Mouse (Mus musculus) midbrain, postnatal 0 days (tissue): ENCODE measurements around the gene Uso1. TPM values are rescaled to one million over a fixed set of nuclear protein-coding genes. Genes with fewer than 3 reads are reported as not detected.

Experiments used
- ATAC-seq: fragments of 200-750 bp; cut with Nextera tagmentation; 2 replicates; pipeline ENCODE4 v1.8.0; 2017; ENCODE audit warnings: moderate number of reproducible peaks, mild to moderate bottlenecking, moderate TSS enrichment, moderate library complexity; ENCODE audit not compliant: low FRiP score
- DNase-seq: peaks from one replicate; pipeline ENCODE4 v3.0.0-alpha.2; 2015; ENCODE audit warnings: low spot score
- H3K27ac ChIP-seq: fragments of 300-500 bp; sonication (generic); 2 replicates; pipeline ENCODE4 v1.5.1; 2014; ENCODE audit warnings: low read depth, mild to moderate bottlenecking, low read length, mixed read lengths
- H3K27me3 ChIP-seq: fragments of 300-500 bp; sonication (generic); 2 replicates; pipeline ENCODE4 v1.6.1; 2014; ENCODE audit warnings: low read length, control low read depth, mixed read lengths; ENCODE audit not compliant: insufficient read depth
- H3K36me3 ChIP-seq: fragments of 300-500 bp; sonication (generic); 2 replicates; pipeline ENCODE4 v1.6.1; 2014; ENCODE audit warnings: low read length, control low read depth, mixed read lengths; ENCODE audit not compliant: insufficient read depth
- H3K4me1 ChIP-seq: fragments of 300-500 bp; sonication (generic); 2 replicates; pipeline ENCODE4 v1.6.1; 2014; ENCODE audit warnings: mild to moderate bottlenecking, control low read depth, antibody characterized with exemption, low read length, mixed read lengths; ENCODE audit not compliant: insufficient read depth
- H3K4me2 ChIP-seq: fragments of 300-500 bp; sonication (generic); 2 replicates; pipeline ENCODE4 v1.6.1; 2014; ENCODE audit warnings: low read depth, mild to moderate bottlenecking, low read length, mixed read lengths; ENCODE audit not compliant: poor library complexity, severe bottlenecking
- H3K4me3 ChIP-seq: fragments of 300-500 bp; sonication (generic); 2 replicates; pipeline ENCODE4 v1.5.1; 2014; ENCODE audit warnings: low read depth, mild to moderate bottlenecking, low read length, moderate library complexity
- H3K9ac ChIP-seq: fragments of 300-500 bp; sonication (generic); replicated peaks from 2 replicates; pipeline ENCODE4 v1.6.1; 2014; ENCODE audit warnings: mild to moderate bottlenecking, low read length, moderate library complexity, mixed read lengths; ENCODE audit not compliant: poor library complexity, severe bottlenecking
- H3K9me3 ChIP-seq: fragments of 300-500 bp; sonication (generic); 2 replicates; pipeline ENCODE4 v1.6.1; 2016; ENCODE audit warnings: low read length, control low read depth
- CTCF ChIP-seq: IDR thresholded peaks from 2 replicates; pipeline ENCODE4 v1.5.1; 2016; ENCODE audit warnings: antibody characterized with exemption, mild to moderate bottlenecking
- WGBS: fragments of 180-500 bp; shearing (Covaris S2); extraction: QIAGEN DNeasy Blood & Tissue Kit; methylation state at CpG from one replicate; pipeline ENCODE4 v1.1.7; 2014; 5-methylcytosine and 5-hydroxymethylcytosine counted together
- polyA plus RNA-seq: library from polyadenylated mRNA; unstranded; fragments of >200 nt; fragmentation: Nextera tagmentation; extraction: Ambion mirVana; gene quantifications from 2 replicates; pipeline ENCODE4 v1.2.1, GENCODE M21; 2015
- total RNA-seq: library from RNA; depleted of rRNA; stranded (reverse); fragments of >200 nt; gene quantifications from 2 replicates; pipeline ENCODE4 v1.2.3, GENCODE M21; 2014

Gene Uso1
- total and polyA plus RNA-seq, 2 experiments from 2014 or later, result 22.4 to 27.0 TPM

GRCm38 (mm10) chr5:92138093-92138621 is 419 bp downstream of the Uso1 start:
- peak overlapping the region; percentile 69 for H3K4me2 ChIP-seq
- no peaks in the 10 kb centered on the region for H3K36me3 ChIP-seq
- H3K9me3 ChIP-seq, result no peaks in the 10 kb centered on the region
- peak; percentile 13 for TF ChIP-seq CTCF
- peak overlapping the region; percentile 88 for H3K4me3 ChIP-seq
- peaks cover 18% of the 10 kb centered on the region; the same call in 1 of the 2 replicates for H3K4me1 ChIP-seq
- H3K9ac ChIP-seq, result peak overlapping the region; percentile 90
- DNase-seq (peak; percentile 18), ATAC-seq (peak; percentile 79)
- under 1% methylated on average over 28 of the region's 43 CpGs for WGBS
- H3K27ac ChIP-seq, result peak overlapping the region; percentile 83
- H3K27me3 ChIP-seq, result no peaks in the 10 kb centered on the region

- H3K4me2 ChIP-seq, result peak overlapping the region; percentile 69
- ATAC-seq (no peak), DNase-seq (no peak)
- WGBS, result 39% methylated on average over 1 of the region's 1 CpGs
- H3K9me3 ChIP-seq, result no peaks in the 10 kb centered on the region
- no peaks in the 10 kb centered on the region for H3K27me3 ChIP-seq
- peaks cover 18% of the 10 kb centered on the region; the same call in 1 of the 2 replicates for H3K4me1 ChIP-seq
- TF ChIP-seq CTCF, result no peak
- no peak overlapping the region for H3K9ac ChIP-seq
- H3K4me3 ChIP-seq, result peak overlapping the region; percentile 88; the same call in 1 of the 2 replicates
- H3K27ac ChIP-seq, result no peak overlapping the region
- H3K36me3 ChIP-seq, result no peaks in the 10 kb centered on the region
Observed at GRCm38 (mm10) chr5:92139191-92139590, 1.5 kb downstream of the Uso1 start.

GRCm38 (mm10) chr5:92141696-92142095 is 4.0 kb downstream of the Uso1 start:
- H3K36me3 ChIP-seq, result no peaks in the 10 kb centered on the region
- H3K27ac ChIP-seq, result no peak overlapping the region
- no peaks in the 10 kb centered on the region for H3K27me3 ChIP-seq
- DNase-seq (no peak), ATAC-seq (no peak)
- H3K4me3 ChIP-seq, result no peak overlapping the region
- TF ChIP-seq CTCF, result no peak
- no peak overlapping the region for H3K4me2 ChIP-seq
- no peak overlapping the region for H3K9ac ChIP-seq
- H3K4me1 ChIP-seq, result peaks cover 10% of the 10 kb centered on the region; the same call in 1 of the 2 replicates
- no peaks in the 10 kb centered on the region for H3K9me3 ChIP-seq
- WGBS, result 84% methylated on average over 5 of the region's 5 CpGs

- H3K27ac ChIP-seq, result no peak overlapping the region
- H3K9me3 ChIP-seq, result no peaks in the 10 kb centered on the region
- no peak for TF ChIP-seq CTCF
- no peak overlapping the region for H3K4me3 ChIP-seq
- ATAC-seq (no peak), DNase-seq (no peak)
- H3K4me2 ChIP-seq, result no peak overlapping the region
- WGBS, result 89% methylated on average over 3 of the region's 3 CpGs
- H3K27me3 ChIP-seq, result no peaks in the 10 kb centered on the region
- no peaks in the 10 kb centered on the region for H3K36me3 ChIP-seq
- H3K9ac ChIP-seq, result no peak overlapping the region
- H3K4me1 ChIP-seq, result peaks cover 9% of the 10 kb centered on the region; the same call in 1 of the 2 replicates
Observed at GRCm38 (mm10) chr5:92142481-92142880, 4.7 kb downstream of the Uso1 start.

- ATAC-seq (no peak), DNase-seq (no peak)
- 97% methylated on average over 6 of the region's 6 CpGs for WGBS
- Histone ChIP-seq H3K4me2 (no peak overlapping the region), H3K4me1 (peaks cover 9% of the 10 kb centered on the region; the same call in 1 of the 2 replicates), H3K9ac (no peak overlapping the region), H3K27me3 (no peaks in the 10 kb centered on the region), H3K36me3 (no peaks in the 10 kb centered on the region), H3K4me3 (no peak overlapping the region), H3K9me3 (no peaks in the 10 kb centered on the region), H3K27ac (no peak overlapping the region)
- TF ChIP-seq CTCF, result no peak
Observed at GRCm38 (mm10) chr5:92143665-92144064, 5.9 kb downstream of the Uso1 start.

- Histone ChIP-seq H3K4me3 (no peak overlapping the region), H3K4me1 (no peaks in the 10 kb centered on the region), H3K9me3 (no peaks in the 10 kb centered on the region), H3K9ac (no peak overlapping the region), H3K4me2 (no peak overlapping the region), H3K27ac (no peak overlapping the region), H3K27me3 (no peaks in the 10 kb centered on the region), H3K36me3 (no peaks in the 10 kb centered on the region)
- ATAC-seq, result no peak
- WGBS, result 92% methylated on average over 7 of the region's 7 CpGs
- TF ChIP-seq CTCF, result no peak
- DNase-seq, result no peak
Observed at GRCm38 (mm10) chr5:92144954-92145708, 7.4 kb downstream of the Uso1 start.
